Mouse (Mus musculus) left cerebral cortex, adult 11 months (tissue): Measurements from ENCODE around the gene Dtx3l.
"Not testable (repeated sequence)": the region's sequence is repeated elsewhere in the genome, so short reads cannot be mapped to it uniquely, and the experiment has no call there.

Experiments used
- DNase-seq: peaks from one replicate; pipeline ENCODE4 v3.0.0; 2022; ENCODE audit warnings: low spot score

Dtx3l gene

GRCm38 (mm10) chr16:35924341-35924740 is 14.6 kb downstream of the Dtx3l start:
- DNase-seq: no peak

GRCm38 (mm10) chr16:35923546-35924198 is 15.3 kb downstream of the Dtx3l start:
- DNase-seq: no peak

- no peak for DNase-seq
These were observed 16.6 kb downstream of the Dtx3l start for GRCm38 (mm10) chr16:35922301-35922895.

DNA sequence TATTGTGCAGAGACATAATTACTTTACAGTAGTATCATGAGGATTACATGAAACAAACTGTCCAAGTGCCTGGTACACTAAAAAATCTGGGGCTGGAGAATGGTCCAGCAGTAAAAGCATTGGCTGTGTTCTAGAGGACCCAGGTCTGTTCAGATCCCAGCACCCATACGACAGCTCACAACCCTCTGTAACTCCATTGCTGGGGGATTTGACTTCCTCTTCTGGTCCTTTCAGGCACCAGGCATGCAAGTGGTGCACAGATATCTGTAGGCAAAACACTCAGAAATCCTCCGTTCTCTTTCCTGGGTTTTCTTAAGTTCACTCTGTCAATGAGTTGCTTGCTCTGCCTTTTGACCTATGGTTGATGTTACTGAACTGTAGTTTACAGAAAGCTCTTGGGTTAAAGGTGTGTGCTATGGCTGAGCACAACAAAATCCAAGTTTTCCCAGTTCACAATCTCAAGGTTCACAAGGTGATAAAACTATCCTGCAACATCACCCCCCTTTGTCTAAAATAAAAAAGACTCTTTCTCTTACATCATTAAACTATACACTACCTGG is 17.2 kb downstream of the Dtx3l start:
- no peak for DNase-seq

DNA sequence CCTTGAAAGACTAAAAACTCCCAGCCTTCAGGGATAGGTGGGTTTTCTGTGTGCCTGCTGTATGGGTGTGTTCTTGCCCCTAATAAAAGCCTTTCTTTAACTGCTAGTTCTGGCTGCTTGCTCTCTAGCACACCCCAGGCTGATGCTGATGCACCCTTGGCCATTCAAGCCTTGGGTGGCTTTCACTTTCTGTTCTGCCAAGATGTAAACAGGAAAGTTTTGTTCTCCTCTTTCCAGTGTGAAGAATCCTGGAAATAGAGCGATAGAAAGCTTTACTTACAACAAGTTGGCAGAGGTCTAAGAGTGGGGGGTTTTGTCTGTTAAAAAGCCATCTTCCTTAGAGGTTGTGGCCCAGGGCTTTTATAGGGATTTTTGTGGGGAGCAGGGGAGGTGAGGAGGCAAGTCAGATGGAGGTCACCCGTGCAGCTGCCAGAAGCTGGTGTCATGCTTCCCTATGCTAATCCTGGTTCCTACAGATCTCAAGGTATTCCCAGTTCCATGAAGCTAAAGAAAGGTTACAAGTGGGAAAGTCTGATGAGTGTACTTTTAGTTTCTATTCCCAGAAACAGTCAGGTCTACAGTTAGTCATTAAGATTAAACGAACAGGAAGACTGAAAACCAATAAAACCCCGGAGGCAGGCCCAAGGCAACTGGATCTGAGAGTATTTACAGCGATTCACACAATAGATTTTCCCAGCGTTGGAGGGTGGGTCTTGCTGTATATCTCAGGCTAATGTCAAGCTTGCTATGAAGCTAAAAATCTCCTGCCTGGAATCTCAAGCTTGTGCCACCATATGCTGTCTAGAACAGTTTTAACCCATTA is 20.0 kb downstream of the Dtx3l start:
- no peak for DNase-seq

- DNase-seq: no peak
These were observed 24.6 kb downstream of the Dtx3l start for GRCm38 (mm10) chr16:35914301-35914700.

DNA sequence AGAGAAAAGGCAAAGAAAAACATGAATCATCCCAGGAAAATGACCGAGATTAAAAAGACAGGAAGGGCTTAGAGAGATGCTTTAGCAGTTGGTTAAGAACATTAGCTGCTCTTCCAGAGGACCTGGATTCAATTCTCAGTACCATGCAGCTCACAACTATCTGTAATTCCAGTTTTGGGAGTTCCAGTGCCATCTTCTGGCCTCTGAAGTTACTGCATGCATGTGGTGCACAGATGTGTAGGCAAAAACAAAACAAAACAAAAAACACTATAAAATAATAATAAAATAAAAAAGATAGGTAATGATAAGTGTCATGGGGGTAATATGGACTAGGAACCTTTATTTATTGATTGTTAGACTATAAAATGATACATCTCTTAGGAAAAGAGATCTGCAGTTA is 25.4 kb downstream of the Dtx3l start:
- no peak for DNase-seq

DNA sequence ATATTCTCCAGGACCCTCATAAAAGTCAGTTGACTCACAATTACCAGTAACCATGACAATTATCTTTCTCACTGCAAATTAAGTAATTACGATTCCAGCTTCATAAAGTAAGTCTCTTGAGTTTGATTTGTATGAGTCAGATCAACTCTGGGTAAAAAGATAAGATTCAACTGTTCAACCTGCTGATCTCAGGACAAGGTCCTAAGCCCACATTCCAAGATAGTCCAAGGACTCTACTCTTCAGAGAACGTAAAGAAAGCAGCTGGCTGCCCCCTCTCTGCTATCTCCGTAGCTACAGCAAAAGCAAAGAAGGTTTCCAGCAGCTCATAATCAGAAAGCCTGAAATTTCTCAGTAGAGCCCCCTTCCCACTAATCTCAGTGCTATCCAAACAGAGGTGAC is 27.5 kb downstream of the Dtx3l start:
- no peak for DNase-seq

DNA sequence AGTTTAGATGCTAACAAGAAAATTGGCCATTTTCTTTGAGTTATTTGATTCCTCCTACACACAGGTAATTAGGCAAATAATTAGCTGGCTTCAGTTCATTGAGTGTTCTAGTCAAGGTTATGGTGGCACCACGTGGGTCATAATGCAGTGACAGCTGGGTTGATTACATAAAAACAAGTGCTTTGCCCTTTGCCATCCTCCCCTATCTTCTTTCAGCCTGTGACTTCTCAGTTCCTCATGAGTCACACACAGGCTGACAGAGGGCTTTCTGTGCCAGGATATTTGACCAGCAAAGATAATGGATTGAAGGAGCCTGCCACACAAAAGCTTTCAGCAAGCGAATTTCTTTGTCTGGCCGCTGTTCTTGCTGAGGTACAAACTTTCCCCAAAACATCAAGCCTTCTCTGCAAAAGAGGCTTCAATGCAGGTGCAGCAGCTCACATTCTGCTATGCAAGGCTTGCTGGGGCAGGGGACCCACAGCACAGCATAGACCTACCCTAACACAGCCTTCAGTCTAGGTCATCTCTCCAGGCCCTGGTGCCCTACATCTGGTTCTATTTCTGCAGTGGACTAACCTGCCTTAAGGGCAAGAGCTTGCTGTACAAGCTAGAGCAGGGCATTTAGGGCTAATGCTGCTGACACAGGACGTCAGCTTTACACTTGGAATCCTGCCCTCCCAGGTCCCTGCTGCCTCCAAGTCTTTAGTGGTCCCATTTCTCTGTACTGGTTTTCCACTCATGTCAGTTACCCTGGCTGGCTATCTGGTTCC is 31.3 kb downstream of the Dtx3l start:
- DNase-seq: no peak

DNA sequence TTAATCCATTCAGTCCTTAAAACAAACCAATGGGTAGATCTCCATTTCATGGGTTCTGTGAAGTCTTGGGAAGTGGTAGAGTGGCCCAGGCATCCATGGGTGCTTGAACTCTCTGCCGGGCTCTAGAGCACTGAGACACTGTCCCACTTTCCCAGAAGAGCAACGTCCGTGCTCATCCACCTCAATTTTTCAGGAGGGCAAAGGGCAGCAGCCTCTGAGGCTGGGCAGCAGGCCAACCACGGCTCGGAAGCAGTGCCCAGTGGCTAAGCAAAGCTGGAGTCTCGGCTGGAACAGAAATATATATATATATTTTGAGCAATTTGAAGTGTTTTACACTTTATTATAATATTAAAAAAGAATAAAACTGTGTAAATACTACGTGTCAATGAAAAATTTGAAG is 32.1 kb downstream of the Dtx3l start:
- DNase-seq: no peak

DNA sequence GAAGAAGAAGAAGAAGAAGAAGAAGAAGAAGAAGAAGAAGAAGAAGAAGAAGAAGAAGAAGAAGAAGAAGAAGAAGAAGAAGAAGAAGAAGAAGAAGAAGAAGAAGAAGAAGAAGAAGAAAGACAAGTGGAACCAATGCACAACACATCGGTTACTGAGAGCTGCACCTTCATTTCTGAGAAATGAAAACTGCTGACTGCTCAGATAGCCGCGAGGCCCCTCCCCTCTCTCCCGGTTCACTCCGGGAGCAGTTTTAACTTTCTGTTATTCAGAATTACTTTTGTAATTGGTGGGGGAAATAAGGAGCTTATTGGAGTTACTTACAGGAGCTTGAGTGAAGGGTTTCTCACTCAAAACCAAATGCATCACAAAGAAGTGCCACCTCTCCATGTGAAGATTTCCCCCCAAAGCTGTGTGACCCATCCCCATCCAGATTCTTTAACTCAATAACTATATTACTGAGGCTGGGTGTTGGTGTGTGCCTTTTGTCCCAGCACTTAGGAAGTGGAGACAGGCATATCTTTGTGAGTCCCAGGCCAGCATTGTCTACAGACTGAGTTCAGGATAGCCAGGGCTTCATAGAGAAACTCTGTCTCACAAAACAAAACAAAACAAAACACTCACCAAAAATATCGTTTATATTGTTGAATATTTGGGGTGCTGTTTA is 33.0 kb downstream of the Dtx3l start:
- no peak for DNase-seq

GRCm38 (mm10) chr16:35905355-35905754 is 33.6 kb downstream of the Dtx3l start:
- no peak for DNase-seq

- DNase-seq: no peak
These were observed 34.7 kb downstream of the Dtx3l start for GRCm38 (mm10) chr16:35904121-35904736.

DNA sequence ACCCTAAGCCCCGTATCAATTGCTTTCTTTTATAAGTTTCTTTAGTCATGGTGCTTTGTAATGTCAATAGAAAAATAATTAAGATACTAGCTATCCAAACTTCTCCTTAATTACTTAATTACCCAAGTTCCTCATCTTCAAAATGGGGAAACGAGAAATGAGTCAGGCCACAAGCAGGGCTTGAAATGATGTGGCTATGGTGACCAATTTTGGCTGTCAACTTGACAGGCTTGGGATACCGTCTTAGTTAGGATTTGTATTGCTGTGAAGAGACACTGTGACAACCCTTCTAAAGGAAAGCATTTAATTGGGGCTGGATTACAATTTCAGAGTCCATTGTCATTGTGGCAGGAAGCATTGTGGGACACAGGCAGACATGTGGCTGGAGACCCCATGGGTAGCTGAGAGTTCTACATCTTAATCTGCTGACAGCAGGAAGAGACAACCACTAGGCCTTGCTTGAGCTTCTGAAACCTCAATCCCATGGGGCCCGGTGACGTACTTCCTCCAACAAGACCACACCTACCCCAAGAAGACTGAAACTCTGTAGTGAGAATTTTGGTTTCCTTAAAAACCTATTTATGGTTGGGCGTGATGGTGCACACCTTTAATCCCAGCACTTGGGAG is 35.8 kb downstream of the Dtx3l start:
- no peak for DNase-seq

DNA sequence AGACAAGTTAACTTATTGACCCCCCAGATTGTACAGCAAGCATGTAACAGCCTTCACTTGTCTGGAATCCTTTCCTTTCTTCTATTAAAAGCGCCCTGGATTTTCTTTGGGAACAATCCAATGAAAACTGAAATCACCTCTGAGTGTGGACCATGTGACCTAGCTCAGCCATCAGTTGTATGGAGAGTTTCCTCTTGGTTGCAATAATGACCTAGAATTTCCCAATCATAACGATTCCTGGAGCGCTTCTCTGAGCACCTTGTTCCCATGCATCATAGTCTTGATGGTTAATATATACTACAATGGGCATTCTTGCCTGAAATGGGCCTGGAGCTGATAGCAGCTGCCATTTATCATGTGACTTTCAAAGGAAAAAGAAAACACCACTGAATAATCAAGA is 38.4 kb downstream of the Dtx3l start:
- no peak for DNase-seq

- DNase-seq: no peak
These were observed 44.0 kb downstream of the Dtx3l start for GRCm38 (mm10) chr16:35894997-35895396.

DNA sequence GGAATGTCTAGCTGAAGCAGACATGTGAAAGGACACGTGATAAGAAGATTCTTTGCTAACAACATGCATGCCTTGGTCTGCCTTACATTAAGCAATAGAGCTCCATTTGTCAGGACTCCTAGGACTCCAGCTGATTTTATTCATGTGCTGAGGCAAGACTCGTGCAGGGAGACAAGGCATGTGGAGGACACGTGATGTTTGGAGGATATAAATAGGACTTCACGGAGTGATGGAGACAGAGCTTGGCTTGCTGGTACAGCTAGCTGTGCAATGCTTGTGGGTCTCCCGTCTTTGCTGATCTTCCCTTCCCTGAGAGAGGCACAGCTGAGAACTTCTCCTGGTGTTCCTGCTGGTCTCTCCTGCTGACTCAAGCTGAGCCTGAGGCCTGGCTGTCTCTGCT is 47.3 kb downstream of the Dtx3l start:
- DNase-seq: not testable (repeated sequence)

- DNase-seq: no peak
These were observed 48.3 kb downstream of the Dtx3l start for GRCm38 (mm10) chr16:35890645-35891044.

GRCm38 (mm10) chr16:35888910-35889309 is 50.0 kb downstream of the Dtx3l start:
- no peak for DNase-seq

- no peak for DNase-seq
These were observed 50.8 kb downstream of the Dtx3l start for GRCm38 (mm10) chr16:35888174-35888573.
